Mouse (Mus musculus): ENCODE data around the gene Cd28.

- TF ChIP-seq POLR2A (IDR thresholded peaks at IDR 0.05; ENCODE audit: insufficient read depth, low read depth, low read length): no peak
- no peak for TF ChIP-seq CTCF (IDR thresholded peaks at IDR 0.05; ENCODE audit: insufficient read depth, low read depth, low read length)
Measured at GRCm38 (mm10) chr1:60820981-60821380, 104.4 kb downstream of the Cd28 start.

Measured in olfactory bulb, adult 2 months (tissue).